Mouse (Mus musculus): ENCODE measurements around the gene Ndufaf1.

Ndufaf1 gene

DNA sequence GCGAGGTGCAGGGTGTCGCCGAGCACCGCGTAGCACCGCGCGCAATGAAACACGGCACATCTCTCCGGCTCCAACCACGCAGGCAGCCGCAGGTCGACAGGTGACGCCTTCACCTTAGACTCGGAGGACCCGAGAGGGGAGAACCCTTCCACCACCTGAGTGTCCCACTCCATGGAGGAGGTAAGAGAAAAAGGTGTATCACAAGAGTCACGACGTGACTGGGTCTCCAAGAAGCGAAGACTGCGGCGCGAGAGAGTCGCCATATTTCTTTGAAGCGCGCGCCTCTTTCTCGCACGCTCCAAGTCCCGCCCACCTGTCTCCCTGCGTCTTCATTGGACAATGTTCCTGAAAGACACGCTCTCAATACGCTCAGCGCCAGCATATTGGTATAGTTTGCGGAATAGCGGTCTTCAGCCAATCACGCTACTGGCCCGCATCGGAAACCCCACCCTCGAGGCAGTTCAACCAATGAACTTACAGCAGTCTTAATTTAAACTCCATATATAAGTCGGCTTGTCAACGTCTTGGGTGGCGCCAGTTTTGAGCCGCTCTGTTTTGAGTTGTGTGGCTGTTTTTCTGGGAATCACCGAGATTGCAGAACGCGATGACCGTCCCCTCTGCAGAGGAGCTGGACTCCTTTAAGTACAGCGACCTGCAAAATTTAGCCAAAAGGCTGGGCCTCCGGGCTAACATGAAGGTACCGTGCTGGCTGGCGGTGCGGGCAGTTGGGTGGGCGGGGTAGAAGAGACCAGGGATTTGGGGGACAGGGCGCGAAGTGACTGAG lies 44.2 kb downstream of the Ndufaf1 start, which contains the start of the genes Nusap1 and Oip5:
Gene Nusap1 (plus strand): TSS at position 100 of the 784 bp plus-strand sequence.
Gene Oip5 (minus strand): TSS at position 271 of the 784 bp plus-strand sequence.
- under 1% methylated on average over 55 of the region's 55 CpGs for WGBS

DNA sequence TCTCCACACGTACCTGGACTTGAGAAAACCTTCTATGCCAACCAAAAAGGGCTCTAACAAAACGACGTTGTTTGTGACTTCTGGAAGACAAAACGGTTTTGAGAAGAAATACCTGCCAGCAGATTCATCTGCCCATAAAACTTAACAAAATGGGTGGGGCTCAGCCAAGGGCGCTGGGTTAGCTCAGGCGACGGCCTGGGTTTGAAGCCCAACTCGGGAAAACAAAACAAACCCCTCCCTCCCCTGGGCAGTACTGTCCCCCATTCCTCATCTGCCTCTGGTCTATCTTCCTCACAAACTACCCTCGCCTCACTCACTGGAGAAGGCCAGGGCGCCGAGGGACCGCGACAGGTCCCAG lies 44.8 kb downstream of the Ndufaf1 start:
- under 1% methylated on average over 13 of the region's 13 CpGs for WGBS

DNA sequence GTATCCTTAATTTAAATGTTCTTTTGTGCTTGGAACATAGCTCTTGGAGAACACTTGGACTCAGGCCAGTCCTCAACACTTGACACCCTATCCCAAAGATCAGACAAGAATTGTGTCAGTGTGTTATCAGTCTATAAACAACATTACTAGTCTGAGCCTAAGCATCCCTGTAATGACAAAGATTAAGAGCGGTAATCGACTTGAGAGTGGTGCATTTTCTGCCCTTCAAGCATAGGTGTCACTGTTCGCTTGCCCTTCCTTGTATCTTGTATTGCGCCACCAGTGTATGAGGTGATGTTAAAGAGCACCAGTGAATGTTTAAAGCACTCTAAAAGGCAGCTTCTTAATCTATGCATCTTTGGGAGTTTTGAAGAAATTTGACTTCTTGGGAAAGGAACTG lies 55.6 kb downstream of the Ndufaf1 start:
- WGBS, result 89% methylated on average over 4 of the region's 4 CpGs

All from cerebral cortex, adult 2 months (tissue).